24 mouse cellular contexts compared by ENCODE assay signal in the genomic region with DNA sequence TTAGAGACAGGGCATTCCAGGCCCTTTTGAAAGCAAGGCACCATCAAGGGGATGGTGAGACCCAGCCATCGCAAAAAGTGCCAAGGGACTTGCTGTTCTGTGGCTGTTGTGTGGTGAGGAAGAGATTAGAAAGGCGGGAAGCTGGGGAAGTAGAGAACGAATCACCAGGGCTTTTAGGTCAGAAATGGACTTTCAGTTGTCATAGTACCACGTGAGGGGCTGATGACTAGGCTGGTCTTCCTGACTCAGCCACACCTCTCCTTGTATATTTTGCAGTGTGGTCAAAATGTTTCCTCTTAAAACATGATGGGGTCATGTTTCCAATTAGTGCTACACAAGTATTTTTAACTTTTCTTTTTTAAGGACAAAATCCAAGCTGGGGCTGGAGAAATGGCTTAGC. TPM values are rescaled to one million over a fixed set of nuclear protein-coding genes. Genes with fewer than 3 reads are reported as not detected.
DNase-seq lines count a peak whose midpoint lies in the region; ATAC-seq lines count a peak whose summit lies in the region.
"Had no signal": no experiment of that assay in that cellular context is flagged by ENCODE, and none has a peak within 500 bp of the region (broad histone marks: within the 10 kb centered on the region; RNA-seq: fewer than 3 reads in every experiment).

No protein-coding gene starts in this region.

- H3K4me2 ChIP-seq in midbrain, embryonic 11.5 days, result no peak overlapping the region
- no peak overlapping the region for H3K4me2 ChIP-seq in midbrain, embryonic 15.5 days
- no peak overlapping the region for H3K4me2 ChIP-seq in heart, embryonic 11.5 days
- H3K4me2 ChIP-seq: heart, embryonic 15.5 days; hindbrain, embryonic 15.5 days had no signal

- H3K9me3 ChIP-seq in midbrain, embryonic 11.5 days (ENCODE audit: control insufficient read depth, low read length), result no peaks in the 10 kb centered on the region
- no peaks in the 10 kb centered on the region for H3K9me3 ChIP-seq in midbrain, embryonic 15.5 days
- H3K9me3 ChIP-seq in heart, embryonic 11.5 days (replicated peaks; ENCODE audit: control insufficient read depth, low read length), result no peaks in the 10 kb centered on the region
- H3K9me3 ChIP-seq: embryonic facial prominence, embryonic 10.5 days; heart, embryonic 10.5 days; heart, embryonic 15.5 days; hindbrain, embryonic 15.5 days had no signal

- peak; percentile 33 for DNase-seq in midbrain, embryonic 11.5 days (ENCODE audit: low spot score, missing footprints)
- DNase-seq in right cerebral cortex, adult 2 months (ENCODE audit: low spot score in 2 of 2), result no peak
- no peak for DNase-seq in urinary bladder, postnatal 14 days (ENCODE audit: low spot score)
- DNase-seq: adrenal gland, postnatal 10 days; cerebellum, adult 11-12 months; cerebellum, adult 9-10 months; cerebellum, postnatal 36 days; gastrocnemius, adult 2 months; gastrocnemius, postnatal 25 days; heart, adult 18-20 months had no signal

- peaks cover 6% of the 10 kb centered on the region; the same call in 1 of the 2 replicates for H3K4me1 ChIP-seq in midbrain, embryonic 11.5 days (ENCODE audit: control insufficient read depth, insufficient read depth, low read length)
- no peaks in the 10 kb centered on the region for H3K4me1 ChIP-seq in midbrain, embryonic 15.5 days
- peaks cover 11% of the 10 kb centered on the region for H3K4me1 ChIP-seq in heart, embryonic 11.5 days (ENCODE audit: control insufficient read depth, insufficient read depth, low read length)

- no peak for ATAC-seq in midbrain, embryonic 11.5 days (ENCODE audit: low FRiP score)
- ATAC-seq in midbrain, embryonic 15.5 days (replicated peaks), result no peak
- ATAC-seq in granulocyte monocyte progenitor cell, adult 5-6 weeks (replicated peaks; ENCODE audit: poor library complexity, severe bottlenecking), result peak; percentile 51
- no peak for ATAC-seq in heart, embryonic 11.5 days (replicated peaks; ENCODE audit: insufficient number of reproducible peaks, low FRiP score, low TSS enrichment)
- ATAC-seq: forebrain, embryonic 14.5 days; inflammation-experienced regulatory T-cells, adult 6 months had no signal

- no peaks in the 10 kb centered on the region for H3K79me2 ChIP-seq in macrophage (ENCODE audit: inconsistent target)

- H3K9ac ChIP-seq in midbrain, embryonic 11.5 days (ENCODE audit: low read length), result no peak overlapping the region
- no peak overlapping the region for H3K9ac ChIP-seq in midbrain, embryonic 15.5 days
- no peak overlapping the region for H3K9ac ChIP-seq in heart, embryonic 11.5 days (ENCODE audit: low read depth, low read length)
- H3K9ac ChIP-seq: heart, embryonic 15.5 days; hindbrain, embryonic 15.5 days had no signal

- no peak overlapping the region for H3K27ac ChIP-seq in midbrain, embryonic 11.5 days (ENCODE audit: low read depth, low read length)
- no peak overlapping the region for H3K27ac ChIP-seq in midbrain, embryonic 15.5 days
- peak overlapping the region; percentile 78 for H3K27ac ChIP-seq in macrophage
- no peak overlapping the region for H3K27ac ChIP-seq in heart, embryonic 11.5 days (ENCODE audit: low read depth, low read length)
- H3K27ac ChIP-seq: heart, embryonic 10.5 days; heart, embryonic 15.5 days; hindbrain, embryonic 15.5 days had no signal

- H3K36me3 ChIP-seq in midbrain, embryonic 11.5 days (ENCODE audit: control insufficient read depth, insufficient read depth, low read length), result no peaks in the 10 kb centered on the region
- no peaks in the 10 kb centered on the region for H3K36me3 ChIP-seq in midbrain, embryonic 15.5 days (replicated peaks)
- no peaks in the 10 kb centered on the region for H3K36me3 ChIP-seq in macrophage (ENCODE audit: inconsistent target)
- no peaks in the 10 kb centered on the region for H3K36me3 ChIP-seq in heart, embryonic 11.5 days (ENCODE audit: control insufficient read depth, insufficient read depth, low read length)
- H3K36me3 ChIP-seq: embryonic facial prominence, embryonic 10.5 days; heart, embryonic 10.5 days; heart, embryonic 15.5 days; hindbrain, embryonic 15.5 days had no signal

- H3K27me3 ChIP-seq in midbrain, embryonic 11.5 days (ENCODE audit: control insufficient read depth, insufficient read depth, low read length), result no peaks in the 10 kb centered on the region
- H3K27me3 ChIP-seq in midbrain, embryonic 15.5 days (replicated peaks), result no peaks in the 10 kb centered on the region; the same call in 1 of the 2 replicates
- no peaks in the 10 kb centered on the region for H3K27me3 ChIP-seq in heart, embryonic 11.5 days (ENCODE audit: control insufficient read depth, insufficient read depth, low read length)
- H3K27me3 ChIP-seq: heart, embryonic 15.5 days had no signal

- 85% methylated on average over 4 of the region's 4 CpGs for WGBS in midbrain, embryonic 11.5 days
- 80% methylated on average over 4 of the region's 4 CpGs for WGBS in midbrain, embryonic 15.5 days
- 20% methylated on average over 4 of the region's 4 CpGs for WGBS in macrophage (ENCODE audit: missing documents)
- WGBS in heart, embryonic 11.5 days (ENCODE audit: insufficient replicate concordance), result 72% methylated on average over 4 of the region's 4 CpGs

- no peak overlapping the region for H3K4me3 ChIP-seq in midbrain, embryonic 11.5 days (ENCODE audit: low read depth, low read length)
- H3K4me3 ChIP-seq in midbrain, embryonic 15.5 days, result no peak overlapping the region
- H3K4me3 ChIP-seq in macrophage (ENCODE audit: inconsistent target), result no peak overlapping the region
- no peak overlapping the region for H3K4me3 ChIP-seq in heart, embryonic 11.5 days (ENCODE audit: low read depth, low read length)
- H3K4me3 ChIP-seq: gastrocnemius, adult 2 months; heart, embryonic 10.5 days; heart, embryonic 15.5 days; hindbrain, embryonic 15.5 days had no signal

RNA-seq across cellular contexts. Expression of a gene that starts 17.7 kb away (rescaled TPM):
- polyA plus RNA-seq in midbrain, embryonic 11.5 days (2014; fragmentation: Nextera tagmentation; extraction: Ambion mirVana), result not detected in 2 replicates
- not detected in 2 replicates for polyA plus RNA-seq in midbrain, embryonic 15.5 days (2015; fragmentation: Nextera tagmentation; extraction: Ambion mirVana)
- total RNA-seq in granulocyte monocyte progenitor cell, adult 5-6 weeks (2014; fragmentation: Nextera tagmentation), result not detected in 2 replicates
- total RNA-seq in granulocyte monocyte progenitor cell, adult 5-6 weeks (2017), result not detected in 2 replicates
- under 1 TPM in 1 of 26 experiments, not detected in 25; 0.56 TPM for total RNA-seq in macrophage (2018; cell fraction: chromatin; rRNA removed)
- total RNA-seq in macrophage (2018; cell fraction: cytosol; rRNA removed), result under 1 TPM in 2 of 26 experiments, not detected in 24; 0.09 to 0.15 TPM
- total RNA-seq in macrophage (2018; cell fraction: nucleus; rRNA removed), result not detected
- polyA plus RNA-seq in macrophage (2018), result not detected in 3 replicates
- not detected in 2 replicates for polyA plus RNA-seq in heart, embryonic 11.5 days (2014; fragmentation: Nextera tagmentation; extraction: Ambion mirVana)
- total RNA-seq: adrenal gland, postnatal 10 days; adrenal gland, postnatal 4 days; G1E; gastrocnemius, adult 2 months; gastrocnemius, postnatal 25 days; heart, adult 18-20 months; heart, postnatal 25 days had no signal
- polyA plus RNA-seq: embryonic facial prominence, embryonic 10.5 days; forebrain, embryonic 14.5 days; G1E; heart, embryonic 10.5 days; heart, embryonic 15.5 days; hindbrain, embryonic 11.5 days; hindbrain, embryonic 15.5 days; inflammation-experienced regulatory T-cells, adult 6 months had no signal
